Mouse (Mus musculus): Measurements from ENCODE around the gene Bclaf1.

DNA sequence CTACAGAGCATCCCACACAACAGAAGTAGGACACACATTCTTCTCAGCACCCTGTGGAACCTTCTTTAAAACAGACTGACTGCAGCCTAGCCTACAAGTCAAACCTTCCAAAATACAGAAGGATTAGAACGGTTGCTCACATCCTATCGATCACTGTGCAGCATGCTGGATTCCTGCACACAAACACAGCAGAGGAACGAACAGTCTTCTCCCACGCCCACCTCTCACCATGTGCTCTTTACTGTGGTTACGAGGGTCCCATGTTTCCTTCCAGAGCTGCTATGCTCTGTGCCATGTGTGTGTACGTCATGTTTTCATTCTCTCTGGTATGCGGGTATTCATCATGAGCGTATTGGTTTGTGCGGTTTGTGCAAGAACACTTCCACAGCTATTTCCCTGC is 65.4 kb downstream of the Bclaf1 start:
- TF ChIP-seq TAL1 (IDR thresholded peaks at IDR 0.05; ENCODE audit: low read length): no peak
- no peak for TF ChIP-seq GATA1 (IDR thresholded peaks at IDR 0.05; ENCODE audit: low read length)
